Mouse (Mus musculus): ENCODE measurements at regions not wholly inside any gene's neighbourhood (a gene's known extent, or its start where the extent isn't known, plus 50 kb on each side); places are given as distances from the start of the nearest gene placed in this dataset.

DNA sequence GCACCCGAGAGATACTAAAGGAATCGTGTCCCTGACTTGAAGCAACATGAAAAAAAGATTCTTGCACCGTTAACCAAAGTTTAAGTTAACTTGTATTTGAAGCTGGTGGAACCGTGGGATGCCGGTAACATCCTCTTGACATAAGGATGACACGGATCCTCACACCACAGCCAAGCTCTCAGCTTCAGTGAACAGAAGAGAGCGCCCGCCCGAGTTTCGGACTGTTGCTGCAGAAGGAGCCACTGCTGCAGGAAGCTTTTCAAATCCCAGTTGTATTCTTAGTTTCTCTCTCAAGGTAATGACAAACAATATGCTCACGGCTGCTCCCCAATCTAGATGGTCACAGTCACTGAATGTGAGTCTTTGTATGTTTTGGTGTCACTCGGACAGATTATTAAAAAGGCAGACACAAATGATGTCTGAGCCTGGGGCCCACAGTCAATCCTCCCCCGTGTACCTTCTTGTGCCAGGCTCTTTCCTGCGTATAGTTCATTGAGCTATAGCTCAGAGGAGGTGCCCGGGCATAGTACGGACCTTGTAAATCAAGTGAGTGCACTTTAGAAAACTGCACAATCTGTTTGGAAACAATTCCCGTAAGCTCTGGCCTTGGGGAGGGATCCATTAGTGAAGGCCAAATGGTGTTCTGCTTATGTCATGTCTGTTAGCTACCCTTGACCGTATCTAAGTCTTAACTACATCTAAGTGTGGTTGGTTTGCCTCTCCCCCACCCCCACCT is 99.3 kb upstream of the Ankrd55 start:
- DNase-seq (ENCODE audit: low spot score) = no peak
- Histone ChIP-seq H3K27me3 (ENCODE audit: insufficient read depth, poor library complexity, severe bottlenecking) (no peaks in the 10 kb centered on the region), H3K36me3 (no peaks in the 10 kb centered on the region), H3K9me3 (no peaks in the 10 kb centered on the region), H3K4me3 (no peak overlapping the region), H3K27ac (no peak overlapping the region), H3K4me1 (replicated peaks) (peaks cover 28% of the 10 kb centered on the region)
- 92% methylated on average over 18 of the region's 18 CpGs for WGBS

DNA sequence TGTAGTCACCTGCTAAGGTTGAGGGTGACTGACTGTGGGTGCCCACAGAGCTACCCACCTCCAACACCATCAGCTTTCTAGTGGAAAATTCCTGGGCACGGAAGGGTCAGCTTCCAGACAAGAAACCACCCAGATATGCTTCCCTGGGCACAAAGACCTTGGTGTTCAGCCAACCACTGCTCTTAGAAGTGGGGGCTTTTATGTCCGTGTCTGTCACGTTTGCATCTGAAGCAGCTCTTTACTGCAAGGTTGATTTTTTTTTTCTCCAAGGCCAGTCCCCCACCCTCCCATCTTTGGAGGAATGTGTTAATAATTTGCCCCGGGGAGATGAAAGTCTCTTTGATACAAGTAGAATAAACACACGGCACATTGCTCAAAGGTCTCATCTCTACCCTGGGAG is 98.6 kb upstream of the Ankrd55 start:
- H3K4me1 ChIP-seq (replicated peaks) = peaks cover 28% of the 10 kb centered on the region
- no peak overlapping the region for H3K4me3 ChIP-seq
- WGBS = 59% methylated on average over 5 of the region's 5 CpGs
- no peak for DNase-seq (ENCODE audit: low spot score)
- H3K27me3 ChIP-seq (ENCODE audit: insufficient read depth, poor library complexity, severe bottlenecking) = no peaks in the 10 kb centered on the region
- no peak overlapping the region for H3K27ac ChIP-seq
- no peaks in the 10 kb centered on the region for H3K36me3 ChIP-seq
- no peaks in the 10 kb centered on the region for H3K9me3 ChIP-seq

DNA sequence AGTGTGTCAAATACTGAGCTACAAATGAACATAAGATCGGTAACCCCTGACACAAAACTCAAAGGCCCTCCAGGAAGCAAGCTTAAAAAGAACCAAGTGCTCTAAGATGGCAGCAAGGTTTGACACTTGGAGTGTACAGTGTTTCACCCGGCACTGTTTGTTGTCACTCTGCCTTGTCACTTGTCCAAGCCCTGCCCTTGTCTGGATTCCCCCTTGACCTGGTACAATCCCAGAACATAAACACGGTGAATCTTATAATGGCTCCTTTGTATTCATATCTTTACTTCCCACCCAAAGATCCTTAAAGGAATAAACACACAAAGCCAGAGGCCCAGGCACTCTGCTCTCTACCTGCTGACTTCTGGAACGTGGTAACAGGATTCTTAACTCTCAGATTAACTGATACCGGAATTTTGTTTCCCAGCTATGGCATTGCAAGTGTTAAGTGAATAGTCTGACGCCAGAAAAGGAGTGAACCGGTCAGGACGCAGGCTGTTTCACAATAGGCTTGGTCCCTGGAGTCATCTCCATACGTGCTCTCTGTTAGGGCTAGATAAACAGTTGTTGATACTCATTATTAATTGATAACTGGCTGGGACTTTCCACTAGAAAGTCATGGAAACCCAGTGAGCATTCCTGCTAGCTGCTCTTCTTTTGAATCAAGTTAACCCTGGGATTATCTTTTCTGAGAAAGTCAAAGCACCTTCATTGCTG is 95.9 kb upstream of the Ankrd55 start:
- WGBS = 45% methylated on average over 9 of the region's 9 CpGs
- Histone ChIP-seq H3K4me3 (no peak overlapping the region), H3K27ac (no peak overlapping the region), H3K36me3 (no peaks in the 10 kb centered on the region), H3K9me3 (no peaks in the 10 kb centered on the region), H3K4me1 (replicated peaks) (peaks cover 26% of the 10 kb centered on the region), H3K27me3 (ENCODE audit: insufficient read depth, poor library complexity, severe bottlenecking) (peaks cover 8% of the 10 kb centered on the region; the same call in 1 of the 2 replicates)
- no peak for DNase-seq (ENCODE audit: low spot score)

DNA sequence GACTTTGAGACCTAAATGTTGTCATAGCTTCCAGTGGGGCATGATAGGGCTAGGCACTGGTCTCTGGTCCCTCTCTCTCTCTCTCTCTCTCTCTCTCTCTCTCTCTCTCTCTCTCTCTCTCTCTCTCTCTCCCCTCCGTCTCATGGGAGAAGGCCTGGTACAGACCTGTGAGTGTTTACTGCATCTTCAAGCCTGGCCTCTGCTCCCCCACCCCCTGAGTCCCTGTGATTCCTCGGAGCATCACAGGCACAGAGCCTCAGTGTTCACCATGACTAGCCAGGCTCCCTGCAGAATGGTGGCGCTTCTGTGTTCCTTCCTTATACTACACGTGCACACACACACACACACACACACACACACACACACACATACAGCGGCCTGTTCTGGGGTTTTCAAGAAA is 94.6 kb upstream of the Ankrd55 start:
- no peaks in the 10 kb centered on the region for H3K9me3 ChIP-seq
- no peak for DNase-seq (ENCODE audit: low spot score)
- H3K27ac ChIP-seq = 0 out of 2 replicates have a peak overlapping the region, but pooled peaks have one; percentile 5
- no peaks in the 10 kb centered on the region for H3K36me3 ChIP-seq
- H3K4me1 ChIP-seq (replicated peaks) = peaks cover 32% of the 10 kb centered on the region
- H3K27me3 ChIP-seq (ENCODE audit: insufficient read depth, poor library complexity, severe bottlenecking) = peaks cover 15% of the 10 kb centered on the region; the same call in 1 of the 2 replicates
- WGBS = 81% methylated on average over 5 of the region's 5 CpGs
- H3K4me3 ChIP-seq = no peak overlapping the region

DNA sequence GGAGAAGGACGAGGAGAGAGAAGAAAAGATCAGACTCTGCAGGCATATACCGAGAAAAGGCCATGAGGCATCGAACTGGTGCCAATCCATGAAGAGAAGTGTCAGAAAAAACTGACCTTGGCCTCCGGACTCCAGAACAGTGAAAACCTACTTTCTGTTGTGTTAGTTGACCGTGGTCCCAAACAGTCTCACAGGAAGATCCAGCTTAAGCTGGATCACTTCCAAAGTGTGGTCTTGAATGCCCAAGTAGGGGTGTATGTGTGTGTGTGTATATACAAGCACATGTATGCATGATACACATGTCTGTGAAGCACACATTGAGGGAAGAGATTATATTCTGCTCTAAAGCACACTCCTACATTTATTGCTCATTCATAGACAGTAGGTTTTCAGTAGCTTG is 93.3 kb upstream of the Ankrd55 start:
- H3K36me3 ChIP-seq = no peaks in the 10 kb centered on the region
- H3K27ac ChIP-seq = no peak overlapping the region
- H3K27me3 ChIP-seq (ENCODE audit: insufficient read depth, poor library complexity, severe bottlenecking) = peaks cover 21% of the 10 kb centered on the region; the same call in 1 of the 2 replicates
- 78% methylated on average over 5 of the region's 5 CpGs for WGBS
- H3K4me3 ChIP-seq = no peak overlapping the region
- peaks cover 32% of the 10 kb centered on the region for H3K4me1 ChIP-seq (replicated peaks)
- no peaks in the 10 kb centered on the region for H3K9me3 ChIP-seq
- no peak for DNase-seq (ENCODE audit: low spot score)

DNA sequence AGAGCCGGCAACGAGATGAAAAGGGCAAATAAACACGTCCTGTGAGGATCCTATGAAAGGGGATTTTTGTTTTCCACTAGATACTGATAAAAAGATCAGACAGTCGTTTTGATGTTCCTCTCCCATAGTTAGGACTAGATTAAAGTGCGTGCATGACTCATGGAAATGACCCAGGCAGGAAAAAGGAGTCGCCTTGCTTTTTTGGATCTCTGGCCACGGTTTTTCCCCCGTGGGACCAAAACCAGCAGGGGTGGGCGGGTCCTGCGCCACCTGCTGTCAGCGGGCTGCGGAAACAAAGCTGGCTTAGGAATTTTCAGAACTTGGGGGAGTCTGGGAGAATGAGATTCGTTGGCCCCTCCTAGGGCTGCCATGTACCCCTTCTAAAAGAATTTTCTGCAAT is 91.5 kb upstream of the Ankrd55 start:
- H3K9me3 ChIP-seq = no peaks in the 10 kb centered on the region
- WGBS = 6% methylated on average over 13 of the region's 13 CpGs
- peaks cover 32% of the 10 kb centered on the region for H3K4me1 ChIP-seq (replicated peaks)
- DNase-seq (ENCODE audit: low spot score) = peak; percentile 38
- H3K4me3 ChIP-seq = peak overlapping the region; percentile 27
- no peaks in the 10 kb centered on the region for H3K36me3 ChIP-seq
- peaks cover 21% of the 10 kb centered on the region; the same call in 1 of the 2 replicates for H3K27me3 ChIP-seq (ENCODE audit: insufficient read depth, poor library complexity, severe bottlenecking)
- H3K27ac ChIP-seq = peak overlapping the region; percentile 23; the same call in 1 of the 2 replicates

DNA sequence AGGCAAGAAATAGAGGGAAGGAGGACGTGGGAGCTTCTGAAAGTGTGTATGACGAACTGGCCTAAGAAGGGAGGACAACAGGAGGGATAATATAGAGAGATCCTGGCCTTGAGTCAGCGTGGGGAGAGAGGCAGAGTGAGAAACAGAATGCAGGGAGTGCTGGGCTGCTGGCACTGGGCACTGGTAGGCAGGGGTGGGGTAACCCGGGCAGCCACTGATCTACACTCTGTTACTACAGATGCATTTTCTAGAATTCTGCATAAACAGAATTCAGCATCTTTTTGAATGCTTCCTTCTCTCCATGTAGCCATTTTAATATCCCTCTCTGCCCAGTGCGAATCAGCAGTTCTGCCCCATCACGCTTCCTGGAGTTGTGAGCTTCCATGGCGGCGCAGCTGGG is 84.5 kb upstream of the Ankrd55 start:
- Histone ChIP-seq H3K27ac (no peak overlapping the region), H3K36me3 (no peaks in the 10 kb centered on the region), H3K4me3 (no peak overlapping the region), H3K9me3 (no peaks in the 10 kb centered on the region), H3K27me3 (ENCODE audit: insufficient read depth, poor library complexity, severe bottlenecking) (peaks cover 6% of the 10 kb centered on the region; the same call in 1 of the 2 replicates), H3K4me1 (replicated peaks) (peaks cover 13% of the 10 kb centered on the region; the same call in 1 of the 2 replicates)
- no peak for DNase-seq (ENCODE audit: low spot score)
- WGBS = 83% methylated on average over 8 of the region's 8 CpGs

DNA sequence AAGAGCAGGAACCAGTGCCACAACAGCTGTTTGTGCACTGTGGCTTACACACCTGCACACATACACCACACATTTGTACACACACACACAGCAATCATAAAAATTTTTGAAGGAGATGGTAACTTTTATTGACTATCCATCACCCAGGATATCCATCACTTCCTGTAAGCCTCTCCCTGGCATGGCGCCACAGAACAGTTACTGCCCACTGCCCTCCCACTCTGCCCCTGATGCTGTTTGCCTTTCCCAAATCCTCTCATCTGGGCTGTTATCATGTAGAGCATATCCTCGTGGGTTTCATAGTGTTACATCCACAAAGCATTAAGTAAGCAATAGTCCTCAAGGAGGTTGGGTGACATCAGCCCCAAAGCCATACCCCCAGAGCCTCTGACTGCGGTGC is 84.0 kb upstream of the Ankrd55 start:
- H3K36me3 ChIP-seq = no peaks in the 10 kb centered on the region
- peaks cover 3% of the 10 kb centered on the region; the same call in 1 of the 2 replicates for H3K27me3 ChIP-seq (ENCODE audit: insufficient read depth, poor library complexity, severe bottlenecking)
- no peak overlapping the region for H3K4me3 ChIP-seq
- WGBS = 81% methylated on average over 3 of the region's 3 CpGs
- H3K9me3 ChIP-seq = no peaks in the 10 kb centered on the region
- peaks cover 13% of the 10 kb centered on the region; the same call in 1 of the 2 replicates for H3K4me1 ChIP-seq (replicated peaks)
- H3K27ac ChIP-seq = no peak overlapping the region
- DNase-seq (ENCODE audit: low spot score) = no peak

DNA sequence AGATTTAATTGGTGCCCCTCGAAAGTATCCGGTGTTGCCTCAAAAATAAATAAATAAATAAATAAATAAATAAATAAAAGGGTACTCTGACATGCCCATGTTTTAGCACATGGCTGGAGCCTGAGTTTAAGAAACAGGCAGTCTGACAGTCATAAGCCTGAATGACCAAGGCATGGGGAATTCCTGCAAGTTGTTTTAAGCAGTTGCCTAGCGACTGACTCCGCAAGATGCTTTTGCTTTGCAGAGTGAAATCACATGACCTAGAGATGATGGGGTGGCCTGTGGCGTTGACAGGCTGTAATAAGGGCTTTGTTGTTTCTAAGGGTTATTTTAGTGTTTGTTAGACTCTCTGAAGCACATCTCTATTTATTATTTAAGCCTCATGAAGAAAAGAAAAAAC is 83.4 kb upstream of the Ankrd55 start:
- H3K9me3 ChIP-seq = no peaks in the 10 kb centered on the region
- DNase-seq (ENCODE audit: low spot score) = no peak
- 64% methylated on average over 5 of the region's 5 CpGs for WGBS

DNA sequence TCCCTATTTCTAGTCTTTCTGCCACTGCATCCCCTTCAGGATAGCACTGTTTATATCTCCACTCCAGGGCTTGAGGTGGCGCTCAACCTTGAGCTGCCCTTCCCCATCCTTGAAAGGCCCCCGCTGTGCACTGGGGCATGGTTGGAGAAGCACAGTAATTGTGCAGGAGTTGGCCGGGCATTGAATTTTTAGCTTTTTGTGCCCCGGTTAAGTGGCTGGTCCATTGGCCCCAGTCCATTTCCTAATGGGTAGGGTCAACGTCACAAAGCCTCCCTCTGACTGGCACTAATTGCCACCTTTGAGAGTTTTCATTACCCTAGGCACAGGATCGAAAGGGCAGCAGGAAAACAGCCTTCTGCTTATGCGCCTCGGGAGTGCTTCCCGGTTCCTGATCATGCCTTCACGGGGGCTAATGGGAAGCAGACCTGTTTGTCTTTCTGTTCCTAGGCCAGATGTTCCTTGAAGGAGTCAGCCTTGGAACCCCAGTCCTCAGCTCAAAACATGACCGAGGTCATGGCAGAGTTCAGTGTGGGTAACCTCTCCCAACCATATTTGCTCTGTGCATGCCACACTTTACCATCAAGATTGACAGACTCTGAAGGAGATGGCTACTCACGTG is 80.5 kb upstream of the Ankrd55 start:
- no peaks in the 10 kb centered on the region for H3K9me3 ChIP-seq
- peaks cover 22% of the 10 kb centered on the region for H3K27me3 ChIP-seq (ENCODE audit: insufficient read depth, poor library complexity, severe bottlenecking)
- 60% methylated on average over 12 of the region's 12 CpGs for WGBS
- H3K4me1 ChIP-seq (replicated peaks) = peaks cover 22% of the 10 kb centered on the region; the same call in 1 of the 2 replicates
- H3K4me3 ChIP-seq = no peak overlapping the region
- H3K27ac ChIP-seq = no peak overlapping the region
- no peaks in the 10 kb centered on the region for H3K36me3 ChIP-seq
- peak; percentile 35 for DNase-seq (ENCODE audit: low spot score)

More for the DNA sequence above, 83.4 kb upstream of the Ankrd55 start:
- H3K27ac ChIP-seq = no peak overlapping the region
- H3K4me1 ChIP-seq (replicated peaks) = peaks cover 13% of the 10 kb centered on the region; the same call in 1 of the 2 replicates
- no peak overlapping the region for H3K4me3 ChIP-seq
- H3K27me3 ChIP-seq (ENCODE audit: insufficient read depth, poor library complexity, severe bottlenecking) = peaks cover 4% of the 10 kb centered on the region
- H3K36me3 ChIP-seq = no peaks in the 10 kb centered on the region

DNA sequence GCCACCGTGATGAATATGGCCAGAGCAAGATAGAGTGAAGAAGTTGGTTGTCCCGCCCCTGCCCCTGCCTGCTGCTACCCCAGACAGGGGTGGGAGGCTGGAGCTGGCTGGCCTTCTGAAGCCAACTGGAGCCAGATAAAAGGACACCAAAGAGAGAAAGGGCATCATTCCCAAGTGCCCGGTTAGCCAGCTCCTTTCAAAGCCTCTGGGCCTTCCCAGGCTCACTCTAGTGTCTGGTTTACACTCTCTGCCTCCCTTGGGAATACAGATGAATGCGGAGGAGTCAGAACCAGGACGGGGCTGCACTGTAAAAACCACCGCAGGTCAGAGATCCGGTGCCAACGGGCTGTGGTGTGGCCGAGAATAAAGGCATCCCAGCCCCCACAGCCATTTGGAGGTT is 76.4 kb upstream of the Ankrd55 start:
- Histone ChIP-seq H3K4me1 (replicated peaks) (peaks cover 18% of the 10 kb centered on the region; the same call in 1 of the 2 replicates), H3K4me3 (no peak overlapping the region), H3K9me3 (no peaks in the 10 kb centered on the region), H3K27ac (no peak overlapping the region), H3K27me3 (ENCODE audit: insufficient read depth, poor library complexity, severe bottlenecking) (peaks cover 42% of the 10 kb centered on the region), H3K36me3 (no peaks in the 10 kb centered on the region)
- no peak for DNase-seq (ENCODE audit: low spot score)
- WGBS = 74% methylated on average over 9 of the region's 9 CpGs

DNA sequence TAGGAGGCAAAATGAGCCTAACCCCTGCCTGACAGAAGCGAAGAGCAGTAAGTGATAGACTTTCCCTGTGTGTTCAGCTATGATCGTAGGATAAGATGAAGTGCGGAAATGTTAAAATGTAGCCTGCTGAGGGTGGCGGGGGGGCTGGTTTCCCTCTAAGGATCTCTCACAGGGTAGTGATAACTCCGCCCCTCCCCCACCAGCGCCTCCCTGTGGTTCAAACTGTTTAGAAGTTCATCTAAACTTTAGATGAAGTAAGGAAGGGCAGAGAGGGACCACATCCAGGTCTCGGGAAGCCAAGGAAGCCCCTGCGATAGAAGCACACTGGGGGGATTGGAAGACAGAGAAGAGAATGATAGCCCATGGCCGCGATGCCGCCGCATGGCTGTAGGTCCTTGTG is 75.9 kb upstream of the Ankrd55 start:
- peaks cover 18% of the 10 kb centered on the region; the same call in 1 of the 2 replicates for H3K4me1 ChIP-seq (replicated peaks)
- peaks cover 42% of the 10 kb centered on the region for H3K27me3 ChIP-seq (ENCODE audit: insufficient read depth, poor library complexity, severe bottlenecking)
- 83% methylated on average over 12 of the region's 12 CpGs for WGBS
- no peak for DNase-seq (ENCODE audit: low spot score)
- no peaks in the 10 kb centered on the region for H3K9me3 ChIP-seq
- H3K4me3 ChIP-seq = no peak overlapping the region
- no peaks in the 10 kb centered on the region for H3K36me3 ChIP-seq
- H3K27ac ChIP-seq = no peak overlapping the region

DNA sequence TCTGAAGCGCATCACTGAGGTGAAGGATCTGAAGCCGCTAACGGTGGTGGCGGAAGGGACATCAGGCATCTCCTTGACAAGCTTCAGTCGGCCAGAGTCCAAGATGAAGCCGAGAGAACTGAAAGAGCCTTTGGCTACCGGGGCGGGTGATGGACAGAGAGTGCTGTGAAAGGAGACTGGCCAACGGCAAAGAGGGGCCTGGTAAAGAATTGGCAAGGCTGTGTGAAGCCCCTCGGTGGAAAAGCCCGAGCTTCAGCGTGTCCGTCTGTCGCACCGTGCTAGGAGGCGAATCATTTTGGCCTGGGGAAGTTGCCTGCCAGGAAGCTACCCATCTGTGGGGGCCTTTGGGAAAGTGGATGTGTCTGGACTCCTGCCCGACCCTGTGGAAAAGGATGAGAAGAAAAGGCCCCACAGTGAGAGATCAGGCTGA is 74.6 kb upstream of the Ankrd55 start:
- no peaks in the 10 kb centered on the region for H3K36me3 ChIP-seq
- H3K4me3 ChIP-seq = no peak overlapping the region
- 67% methylated on average over 17 of the region's 17 CpGs for WGBS
- no peak overlapping the region for H3K27ac ChIP-seq
- H3K9me3 ChIP-seq = no peaks in the 10 kb centered on the region
- no peak for DNase-seq (ENCODE audit: low spot score)
- H3K27me3 ChIP-seq (ENCODE audit: insufficient read depth, poor library complexity, severe bottlenecking) = peaks cover 42% of the 10 kb centered on the region
- H3K4me1 ChIP-seq (replicated peaks) = peaks cover 14% of the 10 kb centered on the region; the same call in 1 of the 2 replicates
